Mouse (Mus musculus): Measurements from ENCODE around the gene Lexm.

- TF ChIP-seq CTCF (IDR thresholded peaks at IDR 0.05) (no peak), EP300 (IDR thresholded peaks at IDR 0.05) (no peak)
Measured at GRCm38 (mm10) chr4:106546896-106547295, 70.1 kb downstream of the Lexm start.

All from lung, postnatal 0 days (tissue).